Mouse (Mus musculus) right cerebral cortex, postnatal 25 days (tissue): ENCODE measurements around the gene Ninj1.

ENCODE experiments used
- DNase-seq: peaks from one replicate; pipeline ENCODE4 v3.0.0; 2022

Ninj1 gene

GRCm38 (mm10) chr13:49234711-49235110, 47.4 kb downstream of the Ninj1 start:
- DNase-seq: no peak

- DNase-seq: no peak
Measured at GRCm38 (mm10) chr13:49237617-49238016, 50.3 kb downstream of the Ninj1 start.

GRCm38 (mm10) chr13:49238737-49239136, 51.5 kb downstream of the Ninj1 start:
- DNase-seq: no peak

GRCm38 (mm10) chr13:49242321-49243065, 55.2 kb downstream of the Ninj1 start:
- DNase-seq: no peak

GRCm38 (mm10) chr13:49243492-49243891, 56.2 kb downstream of the Ninj1 start:
- no peak for DNase-seq

GRCm38 (mm10) chr13:49245251-49245650, 58.0 kb downstream of the Ninj1 start:
- DNase-seq: no peak
